Mouse (Mus musculus): Measurements from ENCODE around the gene Rnf212b.

DNA sequence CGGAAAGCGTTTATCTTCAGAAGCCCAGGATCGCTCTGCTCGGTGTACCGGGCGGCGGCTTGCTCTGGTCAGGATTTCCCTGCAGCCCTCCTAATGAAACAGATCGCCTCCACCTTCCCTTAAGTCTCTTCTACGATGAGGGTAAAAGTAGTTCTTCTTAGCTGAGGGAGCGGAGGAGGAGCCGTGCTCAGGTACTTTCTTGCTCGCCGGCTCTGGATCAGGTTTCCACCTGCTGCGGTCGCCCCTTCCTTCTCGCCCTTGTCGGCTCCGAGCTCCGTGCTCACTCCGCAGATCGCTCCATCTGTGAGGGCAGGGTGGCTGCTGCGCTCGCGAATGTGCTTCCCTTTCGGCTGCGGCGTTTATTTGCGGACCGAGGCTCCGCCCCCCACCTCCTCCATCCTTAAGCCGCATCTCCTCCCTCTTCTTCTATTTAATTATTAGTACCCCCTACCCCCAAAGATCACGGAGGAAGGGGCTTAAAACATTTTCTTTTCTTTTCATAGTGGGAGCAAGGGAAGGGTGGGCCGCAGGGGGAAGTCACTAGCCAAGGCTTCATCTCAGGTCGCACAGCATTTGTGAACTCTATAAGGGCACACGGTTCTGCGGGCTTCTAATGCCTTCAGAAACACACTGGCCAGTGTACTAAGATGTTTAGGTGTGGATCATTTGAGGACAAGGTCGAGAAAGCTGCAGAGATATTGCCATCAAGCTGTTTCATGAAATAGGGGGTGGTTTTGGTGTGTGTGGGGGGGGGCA is 32.2 kb upstream of the Rnf212b start, which contains the start of gene Slc7a8:
- TF ChIP-seq CTCF (IDR thresholded peaks at IDR 0.05; ENCODE audit: insufficient read depth, low read length) (no peak), POLR2A (IDR thresholded peaks at IDR 0.05; ENCODE audit: borderline replicate concordance, extremely low read depth, low read depth, low read length) (peak; percentile 36; the same call in 1 of the 2 replicates)

Data from lung, adult 2 months (tissue).